Mouse (Mus musculus) heart, adult 2 months (tissue): ENCODE results near the gene Scarb1. TPM values are rescaled to one million over a fixed set of nuclear protein-coding genes. Genes with fewer than 3 reads are reported as not detected.

Experiments used
- DNase-seq, 2 experiments: peaks; one replicate each; pipeline ENCODE4 v3.0.0; 2021
- H3K27ac ChIP-seq: fragments of 200-600 bp; 2 replicates; pipeline ENCODE4 v1.8.1; 2022
- H3K27me3 ChIP-seq: fragments of 200-500 bp; 2 replicates; pipeline ENCODE4 v1.6.1; 2012; ENCODE audit warnings: mild to moderate bottlenecking, low read length, inconsistent platforms, mixed read lengths; ENCODE audit not compliant: control insufficient read depth, insufficient read depth
- H3K36me3 ChIP-seq: fragments of 200-500 bp; 2 replicates; pipeline ENCODE4 v1.6.1; 2012; ENCODE audit warnings: low read length, inconsistent platforms; ENCODE audit not compliant: control insufficient read depth, insufficient read depth
- H3K4me1 ChIP-seq: fragments of 200-500 bp; 2 replicates; pipeline ENCODE4 v1.6.1; 2011; ENCODE audit warnings: low read length; ENCODE audit not compliant: control insufficient read depth, insufficient read depth
- H3K4me3 ChIP-seq: fragments of 200-600 bp; 2 replicates; pipeline ENCODE4 v1.8.1; 2022
- H3K79me2 ChIP-seq: fragments of 200-500 bp; replicated peaks from 2 replicates; pipeline ENCODE4 v1.6.1; 2012; ENCODE audit warnings: mild to moderate bottlenecking, inconsistent platforms, low read length, moderate library complexity, mixed read lengths; ENCODE audit not compliant: control insufficient read depth, insufficient read depth
- H3K9ac ChIP-seq: fragments of 200-500 bp; 2 replicates; pipeline ENCODE4 v1.6.1; 2012; ENCODE audit warnings: low read depth, mild to moderate bottlenecking, control low read depth, inconsistent platforms, low read length, mixed read lengths
- CTCF ChIP-seq: fragments of 200-600 bp; IDR thresholded peaks from 2 replicates; pipeline ENCODE4 v1.8.1; 2022; ENCODE audit warnings: antibody characterized with exemption, mild to moderate bottlenecking, moderate library complexity
- EP300 ChIP-seq: fragments of 200-500 bp; IDR thresholded peaks from 2 replicates; pipeline ENCODE4 v1.6.1; 2011; ENCODE audit warnings: low read depth, low read length, control low read depth; ENCODE audit not compliant: insufficient read depth
- POLR2A ChIP-seq: fragments of 200-500 bp; IDR thresholded peaks from 2 replicates; pipeline ENCODE4 v1.6.1; 2011; ENCODE audit warnings: mild to moderate bottlenecking, low read depth, low read length, control low read depth; ENCODE audit not compliant: insufficient read depth
- WGBS: fragments of 180-500 bp; shearing (Covaris S2); methylation state at CpG from one replicate; pipeline ENCODE4 v1.1.7; 2018; 5-methylcytosine and 5-hydroxymethylcytosine counted together
- intact Hi-C: fragments of 180-260 bp; cut with DNase I; formaldehyde crosslinking; loops from one replicate; pipeline ENCODE4 v1.15.1; 2025
- polyA plus RNA-seq: library from polyadenylated mRNA; depleted of rRNA; stranded (reverse); fragments of >200 nt; gene quantifications from 2 replicates; pipeline ENCODE4 v1.2.3, GENCODE M21; 2012
- total RNA-seq, 2 experiments: library from RNA; stranded (reverse); gene quantifications; 2 replicates each; pipeline ENCODE4 v1.2.3; 2021

The Scarb1 gene
- total and polyA plus RNA-seq, 3 experiments = 23.6 to 55.5 (median 27.8) TPM

GRCm38 (mm10) chr5:125381954-125382672 is 41.2 kb upstream of the Scarb1 start:
- Histone ChIP-seq H3K27ac (no peak overlapping the region; the same call in 1 of the 2 replicates), H3K27me3 (no peaks in the 10 kb centered on the region), H3K9ac (no peak overlapping the region), H3K4me1 (peaks cover 9% of the 10 kb centered on the region), H3K36me3 (peaks cover 32% of the 10 kb centered on the region), H3K4me3 (no peak overlapping the region), H3K79me2 (no peaks in the 10 kb centered on the region)
- 38% methylated on average over 5 of the region's 5 CpGs for WGBS
- no peak for DNase-seq
- no peak for TF ChIP-seq EP300
- no peak for TF ChIP-seq CTCF
- no peak for TF ChIP-seq POLR2A
- intact Hi-C loops = no loop called here

- 71% methylated on average over 5 of the region's 5 CpGs for WGBS
- no peaks in the 10 kb centered on the region for H3K27me3 ChIP-seq
- DNase-seq = no peak
- no peaks in the 10 kb centered on the region for H3K79me2 ChIP-seq
- intact Hi-C loops = loop anchor here (2.0 kb wide), 1 partner anchor 82 kb away; no protein-coding TSS in a partner anchor
- H3K27ac ChIP-seq = no peak overlapping the region
- H3K4me1 ChIP-seq = peaks cover 3% of the 10 kb centered on the region; the same call in 1 of the 2 replicates
- TF ChIP-seq POLR2A = no peak
- peak; percentile 54 for TF ChIP-seq CTCF
- no peak for TF ChIP-seq EP300
- no peak overlapping the region for H3K4me3 ChIP-seq
- H3K36me3 ChIP-seq = peaks cover 11% of the 10 kb centered on the region
- H3K9ac ChIP-seq = no peak overlapping the region
These were observed 38.0 kb upstream of the Scarb1 start for GRCm38 (mm10) chr5:125378919-125379318.

- H3K27ac ChIP-seq = no peak overlapping the region
- H3K9ac ChIP-seq = no peak overlapping the region
- no peak for DNase-seq
- no peak for TF ChIP-seq POLR2A
- TF ChIP-seq EP300 = no peak
- no peak for TF ChIP-seq CTCF
- H3K4me3 ChIP-seq = no peak overlapping the region
- H3K79me2 ChIP-seq = no peaks in the 10 kb centered on the region
- intact Hi-C loops = no loop called here
- WGBS = 75% methylated on average over 7 of the region's 7 CpGs
- H3K27me3 ChIP-seq = no peaks in the 10 kb centered on the region
- H3K36me3 ChIP-seq = no peaks in the 10 kb centered on the region
- no peaks in the 10 kb centered on the region for H3K4me1 ChIP-seq
These were observed 36.3 kb upstream of the Scarb1 start for GRCm38 (mm10) chr5:125377214-125377613.

- 69% methylated on average over 2 of the region's 2 CpGs for WGBS
- H3K4me1 ChIP-seq = no peaks in the 10 kb centered on the region
- TF ChIP-seq POLR2A (no peak), EP300 (no peak), CTCF (no peak)
- H3K27me3 ChIP-seq = no peaks in the 10 kb centered on the region
- no peaks in the 10 kb centered on the region for H3K36me3 ChIP-seq
- no peak overlapping the region for H3K4me3 ChIP-seq
- no peak for DNase-seq
- H3K79me2 ChIP-seq = no peaks in the 10 kb centered on the region
- H3K9ac ChIP-seq = no peak overlapping the region
- no peak overlapping the region for H3K27ac ChIP-seq
- intact Hi-C loops = no loop called here
These were observed 35.0 kb upstream of the Scarb1 start for GRCm38 (mm10) chr5:125375871-125376270.

- no peaks in the 10 kb centered on the region for H3K79me2 ChIP-seq
- no peak overlapping the region for H3K4me3 ChIP-seq
- WGBS = 57% methylated on average over 4 of the region's 4 CpGs
- H3K4me1 ChIP-seq = no peaks in the 10 kb centered on the region
- H3K36me3 ChIP-seq = no peaks in the 10 kb centered on the region
- H3K9ac ChIP-seq = no peak overlapping the region
- no peak overlapping the region for H3K27ac ChIP-seq
- no peak for DNase-seq
- TF ChIP-seq CTCF = no peak
- no peak for TF ChIP-seq POLR2A
- TF ChIP-seq EP300 = no peak
- no peaks in the 10 kb centered on the region for H3K27me3 ChIP-seq
- intact Hi-C loops = no loop called here
These were observed 31.1 kb upstream of the Scarb1 start for GRCm38 (mm10) chr5:125372027-125372426.

GRCm38 (mm10) chr5:125370950-125371693 is 30.2 kb upstream of the Scarb1 start:
- 73% methylated on average over 7 of the region's 7 CpGs for WGBS
- no peak for DNase-seq
- H3K27ac ChIP-seq = no peak overlapping the region
- H3K27me3 ChIP-seq = no peaks in the 10 kb centered on the region
- H3K9ac ChIP-seq = no peak overlapping the region
- H3K36me3 ChIP-seq = no peaks in the 10 kb centered on the region
- intact Hi-C loops = no loop called here
- TF ChIP-seq EP300 (no peak), CTCF (peak; percentile 56)
- no peaks in the 10 kb centered on the region for H3K79me2 ChIP-seq
- H3K4me3 ChIP-seq = no peak overlapping the region
- H3K4me1 ChIP-seq = no peaks in the 10 kb centered on the region
